Mouse (Mus musculus): ENCODE measurements at regions not wholly inside any gene's neighbourhood (a gene's known extent, or its start where the extent isn't known, plus 50 kb on each side); places are given as distances from the start of the nearest gene placed in this dataset.

GRCm38 (mm10) chr4:106169466-106169865, 146.5 kb upstream of the Usp24 start:
- Histone ChIP-seq H3K4me3 (ENCODE audit: insufficient read depth in 1 of 2, low read depth in 2 of 2, low read length in 2 of 2) (no peak overlapping the region), H3K9me3 (ENCODE audit: control insufficient read depth, low read length) (no peaks in the 10 kb centered on the region), H3K27ac (no peak overlapping the region), H3K9ac (replicated peaks) (no peak overlapping the region), H3K27me3 (ENCODE audit: control insufficient read depth, insufficient read depth, low read length) (no peaks in the 10 kb centered on the region), H3K36me3 (replicated peaks; ENCODE audit: control insufficient read depth, insufficient read depth, low read depth) (no peaks in the 10 kb centered on the region), H3K4me2 (ENCODE audit: low read depth) (no peak overlapping the region), H3K4me1 (replicated peaks; ENCODE audit: control insufficient read depth in 2 of 2, insufficient read depth in 2 of 2, low read length in 1 of 2) (no peaks in the 10 kb centered on the region)
- ATAC-seq (ENCODE audit: insufficient read depth) (no peak), DNase-seq (ENCODE audit: low read depth in 3 of 3, low spot score in 3 of 3) (no peak)
- no peak for TF ChIP-seq CTCF (IDR thresholded peaks at IDR 0.05; ENCODE audit: low read depth)
- TF ChIP-seq EP300 (IDR thresholded peaks at IDR 0.05; ENCODE audit: low read depth): no peak
- 67% methylated on average over 4 of the region's 4 CpGs for WGBS (ENCODE audit: insufficient replicate concordance)

- TF ChIP-seq EP300 (IDR thresholded peaks at IDR 0.05; ENCODE audit: low read depth) (no peak), CTCF (IDR thresholded peaks at IDR 0.05; ENCODE audit: low read depth) (no peak)
- Histone ChIP-seq H3K4me2 (ENCODE audit: low read depth) (no peak overlapping the region), H3K27ac (no peak overlapping the region), H3K36me3 (replicated peaks; ENCODE audit: control insufficient read depth, insufficient read depth, low read depth) (no peaks in the 10 kb centered on the region), H3K9ac (replicated peaks) (no peak overlapping the region), H3K9me3 (ENCODE audit: control insufficient read depth, low read length) (no peaks in the 10 kb centered on the region), H3K27me3 (ENCODE audit: control insufficient read depth, insufficient read depth, low read length) (no peaks in the 10 kb centered on the region), H3K4me3 (ENCODE audit: insufficient read depth in 1 of 2, low read depth in 2 of 2, low read length in 2 of 2) (no peak overlapping the region), H3K4me1 (replicated peaks; ENCODE audit: control insufficient read depth in 2 of 2, insufficient read depth in 2 of 2, low read length in 1 of 2) (no peaks in the 10 kb centered on the region)
- WGBS (ENCODE audit: insufficient replicate concordance): 72% methylated on average over 8 of the region's 8 CpGs
- no peak for DNase-seq (ENCODE audit: low read depth in 3 of 3, low spot score in 3 of 3)
- ATAC-seq (ENCODE audit: insufficient read depth): no peak
Observed at GRCm38 (mm10) chr4:106170731-106171130, 145.3 kb upstream of the Usp24 start.

DNA sequence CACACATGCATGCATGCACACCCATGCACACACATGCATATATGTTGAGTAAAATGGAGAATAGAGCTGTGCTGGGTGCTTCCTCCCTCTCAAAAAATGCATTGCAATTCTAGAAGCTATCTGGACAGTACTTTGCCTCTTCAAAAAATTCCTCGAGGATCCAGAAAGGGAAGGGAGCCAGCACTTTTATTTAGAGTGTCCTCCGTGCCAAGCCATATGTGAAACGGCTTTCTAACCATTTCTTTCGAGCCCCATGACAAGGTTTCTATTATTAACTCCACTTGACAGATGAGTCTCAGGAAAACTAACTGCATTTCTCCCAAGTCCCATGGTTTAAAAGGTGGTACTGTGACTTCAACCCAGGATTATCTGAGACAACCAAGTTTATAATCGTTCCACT, 140.7 kb upstream of the Usp24 start:
- Histone ChIP-seq H3K27me3 (ENCODE audit: control insufficient read depth, insufficient read depth, low read length) (no peaks in the 10 kb centered on the region), H3K9ac (replicated peaks) (no peak overlapping the region), H3K4me3 (ENCODE audit: insufficient read depth in 1 of 2, low read depth in 2 of 2, low read length in 2 of 2) (no peak overlapping the region), H3K36me3 (replicated peaks; ENCODE audit: control insufficient read depth, insufficient read depth, low read depth) (no peaks in the 10 kb centered on the region), H3K27ac (no peak overlapping the region), H3K9me3 (ENCODE audit: control insufficient read depth, low read length) (no peaks in the 10 kb centered on the region), H3K4me2 (ENCODE audit: low read depth) (no peak overlapping the region), H3K4me1 (replicated peaks; ENCODE audit: control insufficient read depth in 2 of 2, insufficient read depth in 2 of 2, low read length in 1 of 2) (no peaks in the 10 kb centered on the region)
- 52% methylated on average over 5 of the region's 5 CpGs for WGBS (ENCODE audit: insufficient replicate concordance)
- DNase-seq (ENCODE audit: low read depth in 3 of 3, low spot score in 3 of 3) (no peak), ATAC-seq (ENCODE audit: insufficient read depth) (no peak)
- TF ChIP-seq EP300 (IDR thresholded peaks at IDR 0.05; ENCODE audit: low read depth): no peak
- no peak for TF ChIP-seq CTCF (IDR thresholded peaks at IDR 0.05; ENCODE audit: low read depth)

- Histone ChIP-seq H3K36me3 (replicated peaks; ENCODE audit: control insufficient read depth, insufficient read depth, low read depth) (no peaks in the 10 kb centered on the region), H3K9ac (replicated peaks) (no peak overlapping the region), H3K4me3 (ENCODE audit: insufficient read depth in 1 of 2, low read depth in 2 of 2, low read length in 2 of 2) (no peak overlapping the region), H3K9me3 (ENCODE audit: control insufficient read depth, low read length) (no peaks in the 10 kb centered on the region), H3K4me2 (ENCODE audit: low read depth) (no peak overlapping the region), H3K27me3 (ENCODE audit: control insufficient read depth, insufficient read depth, low read length) (no peaks in the 10 kb centered on the region), H3K4me1 (replicated peaks; ENCODE audit: control insufficient read depth in 2 of 2, insufficient read depth in 2 of 2, low read length in 1 of 2) (no peaks in the 10 kb centered on the region), H3K27ac (no peak overlapping the region)
- no peak for DNase-seq (ENCODE audit: low read depth in 3 of 3, low spot score in 3 of 3)
- ATAC-seq (ENCODE audit: insufficient read depth): no peak
- 67% methylated on average over 13 of the region's 13 CpGs for WGBS (ENCODE audit: insufficient replicate concordance)
- TF ChIP-seq CTCF (IDR thresholded peaks at IDR 0.05; ENCODE audit: low read depth) (no peak), EP300 (IDR thresholded peaks at IDR 0.05; ENCODE audit: low read depth) (no peak)
Observed at GRCm38 (mm10) chr4:106185745-106186501, 130.1 kb upstream of the Usp24 start.

DNA sequence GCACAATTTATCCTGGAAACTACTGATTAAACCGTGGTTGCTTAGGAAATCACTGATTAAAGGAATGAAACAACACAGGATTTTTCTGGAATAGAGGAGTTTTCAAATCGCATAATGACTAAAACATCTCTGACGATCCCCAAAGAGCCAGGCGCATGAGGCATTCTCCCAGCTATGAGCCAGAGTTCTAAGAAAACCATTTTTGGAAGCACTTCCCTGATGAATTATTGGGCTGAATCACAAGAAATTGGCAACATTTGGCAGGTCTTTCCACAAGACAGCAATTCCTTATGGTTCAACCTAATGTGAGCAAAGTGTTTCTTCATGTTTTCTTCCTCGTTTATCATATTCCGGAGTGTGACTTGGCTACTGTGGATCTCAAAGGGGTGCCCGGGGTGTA, 129.3 kb upstream of the Usp24 start:
- no peak overlapping the region for H3K27ac ChIP-seq
- 74% methylated on average over 7 of the region's 7 CpGs for WGBS (ENCODE audit: insufficient replicate concordance)
- no peak overlapping the region for H3K4me2 ChIP-seq (ENCODE audit: low read depth)
- H3K9me3 ChIP-seq (ENCODE audit: control insufficient read depth, low read length): no peaks in the 10 kb centered on the region
- no peaks in the 10 kb centered on the region for H3K27me3 ChIP-seq (ENCODE audit: control insufficient read depth, insufficient read depth, low read length)
- H3K4me1 ChIP-seq (replicated peaks; ENCODE audit: control insufficient read depth in 2 of 2, insufficient read depth in 2 of 2, low read length in 1 of 2): no peaks in the 10 kb centered on the region
- TF ChIP-seq CTCF (IDR thresholded peaks at IDR 0.05; ENCODE audit: low read depth) (no peak), EP300 (IDR thresholded peaks at IDR 0.05; ENCODE audit: low read depth) (no peak)
- ATAC-seq (ENCODE audit: insufficient read depth): no peak
- H3K9ac ChIP-seq (replicated peaks): no peak overlapping the region
- no peak for DNase-seq (ENCODE audit: low read depth in 3 of 3, low spot score in 3 of 3)
- no peaks in the 10 kb centered on the region for H3K36me3 ChIP-seq (replicated peaks; ENCODE audit: control insufficient read depth, insufficient read depth, low read depth)
- no peak overlapping the region for H3K4me3 ChIP-seq (ENCODE audit: insufficient read depth in 1 of 2, low read depth in 2 of 2, low read length in 2 of 2)

All from liver, embryonic 14.5 days (tissue).